Mouse (Mus musculus) layer of hippocampus, postnatal 25 days (tissue): ENCODE measurements around the gene Aga. TPM values are rescaled to one million over a fixed set of nuclear protein-coding genes. Genes with fewer than 3 reads are reported as not detected.
"Not testable (repeated sequence)": the region's sequence is repeated elsewhere in the genome, so short reads cannot be mapped to it uniquely, and the experiment has no call there.

ENCODE experiments used
- DNase-seq, 2 experiments: peaks; one replicate each; pipeline ENCODE4 v3.0.0; 2022; ENCODE audit warnings: mixed read lengths in 2 of 2, low spot score in 1 of 2; ENCODE audit errors: extremely low spot score in 1 of 2
- total RNA-seq, 2 experiments: library from RNA; stranded (reverse); gene quantifications; 2 replicates each; pipeline ENCODE4 v1.2.3; 2021

Gene Aga
- 1 to 10 TPM; 6.6 to 8.6 TPM for total RNA-seq

- peak; percentile 66 to 69 for DNase-seq
These were observed at the start of gene Aga for GRCm38 (mm10) chr8:53511551-53512127. Gene Aga (plus strand): TSS chr8:53511727.

- DNase-seq = no peak
These were observed 22.5 kb upstream of the Aga start for GRCm38 (mm10) chr8:53489063-53489462.

- no peak for DNase-seq
These were observed 15.3 kb upstream of the Aga start for GRCm38 (mm10) chr8:53496216-53496615.

DNA sequence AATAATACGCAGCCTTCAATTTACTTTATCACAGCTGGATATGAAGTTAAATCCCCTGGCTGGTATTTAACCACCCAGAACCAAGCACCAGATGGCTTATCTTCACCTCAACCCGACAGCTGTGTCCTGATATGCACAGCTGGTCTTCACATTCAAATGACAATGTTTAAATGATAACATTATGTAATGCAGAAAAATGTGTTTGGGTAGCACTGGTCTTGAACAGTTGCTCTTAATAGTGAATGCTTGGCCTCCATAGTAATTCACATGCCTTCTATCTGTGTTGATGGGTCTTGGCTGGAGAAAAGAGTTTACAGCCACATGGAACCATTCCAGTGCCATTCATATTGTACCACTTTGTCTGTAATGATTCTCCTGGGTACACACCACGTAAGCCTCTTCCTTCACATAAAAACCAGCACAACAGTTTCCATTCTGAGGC, 14.6 kb upstream of the Aga start:
- DNase-seq = no peak

DNA sequence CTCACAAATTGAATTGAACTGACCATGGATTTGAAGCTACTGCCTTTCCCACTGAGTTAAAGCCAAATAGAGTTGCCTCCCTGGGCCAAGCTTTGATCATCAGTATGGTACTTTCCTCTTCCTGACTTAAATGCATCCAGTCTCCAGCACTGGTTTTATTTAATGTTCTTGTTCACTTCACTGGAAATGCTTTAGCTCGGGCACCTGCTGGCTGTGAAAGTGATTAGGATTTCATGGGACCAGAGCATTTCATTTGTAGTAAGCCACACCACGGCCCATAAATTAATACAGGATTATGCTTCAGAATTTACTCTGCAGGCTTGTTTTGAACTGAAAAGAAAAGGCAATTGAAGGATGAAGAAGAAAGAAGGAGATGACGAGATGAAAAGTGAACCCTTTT, 26.5 kb downstream of the Aga start:
- DNase-seq = not testable (repeated sequence)

- no peak for DNase-seq
These were observed 28.1 kb downstream of the Aga start for GRCm38 (mm10) chr8:53539585-53539984.

DNA sequence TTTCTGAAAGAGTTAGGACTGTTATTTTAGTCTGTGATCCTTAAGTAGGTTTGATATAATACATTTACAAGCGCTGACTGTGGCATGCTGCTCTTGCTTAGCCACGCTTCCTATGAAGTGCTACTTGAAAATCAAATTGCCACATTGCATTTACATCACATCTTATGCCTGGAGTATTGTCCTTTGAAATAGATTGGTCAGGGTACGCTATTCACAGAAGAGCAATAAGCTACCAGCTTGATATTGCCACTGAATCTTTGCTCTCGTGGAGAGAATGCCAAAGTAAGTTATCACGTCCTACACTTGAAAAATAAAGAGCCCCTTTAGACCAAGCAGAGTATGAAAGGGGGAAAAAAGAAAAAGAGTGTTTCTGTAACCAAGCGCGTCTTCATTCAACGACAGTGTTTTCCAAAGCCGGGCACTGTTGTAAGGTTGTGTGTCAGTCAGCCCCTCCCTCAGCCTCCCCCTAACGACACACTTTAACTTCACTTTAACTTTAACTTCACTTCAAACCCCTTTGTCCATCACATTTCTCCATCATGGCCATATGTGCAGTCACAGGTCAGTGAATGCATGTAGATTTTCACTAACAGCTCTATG, 51.0 kb downstream of the Aga start:
- no peak for DNase-seq

- DNase-seq = no peak
These were observed 54.7 kb downstream of the Aga start for GRCm38 (mm10) chr8:53566223-53566622.

Other genes with a start within 250 kb of the Aga start
- under 1 TPM; 0.37 to 0.61 TPM for gene Neil3, start 127.3 kb downstream of the Aga start, total RNA-seq